Mouse (Mus musculus) CH12.LX (cell line): ENCODE results near the gene Itga9. TPM values are rescaled to one million over a fixed set of nuclear protein-coding genes. Genes with fewer than 3 reads are reported as not detected.

Experiments used
- DNase-seq: peaks from one replicate; pipeline ENCODE4 v3.0.0-alpha.2; 2013; ENCODE audit errors: extremely low read depth
- H3K27ac ChIP-seq: 2 replicates; pipeline ENCODE4 v1.5.1; 2012; ENCODE audit warnings: low read depth, mild to moderate bottlenecking, control low read depth, moderate library complexity; ENCODE audit not compliant: insufficient read depth
- H3K27me3 ChIP-seq: replicated peaks from 2 replicates; pipeline ENCODE3; 2012; ENCODE audit warnings: inconsistent platforms
- H3K36me3 ChIP-seq, 2 experiments: replicated peaks in 1 of 2; 2 replicates each; pipeline versions ENCODE3 to v1.6.1; 2012; ENCODE audit warnings: inconsistent platforms in 1 of 2, low read length in 1 of 2, mild to moderate bottlenecking in 1 of 2, mixed read lengths in 1 of 2, moderate library complexity in 1 of 2; ENCODE audit not compliant: control insufficient read depth in 1 of 2, insufficient read depth in 1 of 2
- H3K4me1 ChIP-seq, 2 experiments: 2 replicates each; pipeline ENCODE4 v1.6.1; 2012; ENCODE audit warnings: inconsistent platforms in 1 of 2, moderate library complexity in 1 of 2; ENCODE audit not compliant: insufficient read depth in 2 of 2, control insufficient read depth in 1 of 2
- H3K4me2 ChIP-seq: 2 replicates; pipeline ENCODE4 v1.6.1; 2012; ENCODE audit warnings: low read depth, mild to moderate bottlenecking, control low read depth; ENCODE audit not compliant: poor library complexity, insufficient read depth, severe bottlenecking
- H3K4me3 ChIP-seq, 3 experiments: fragments of 150-350 bp in 1 of 3; sonication (generic) in 1 of 3; replicated peaks in 1 of 3; 2 replicates each; pipeline versions ENCODE3 to v1.5.1; 2011 to 2012; ENCODE audit warnings: low read depth in 2 of 3, low read length in 2 of 3, mild to moderate bottlenecking in 2 of 3, moderate library complexity in 2 of 3, control low read depth in 1 of 3, improper control_type of control experiment in 1 of 3, inconsistent platforms in 1 of 3, mixed read lengths in 1 of 3; ENCODE audit not compliant: poor library complexity in 1 of 3
- H3K79me2 ChIP-seq: replicated peaks from 2 replicates; pipeline ENCODE4 v1.6.1; 2012; ENCODE audit warnings: mild to moderate bottlenecking, moderate library complexity; ENCODE audit not compliant: control insufficient read depth, poor library complexity, insufficient read depth, severe bottlenecking; ENCODE audit errors: extremely low read depth
- H3K9ac ChIP-seq: 2 replicates; pipeline ENCODE4 v1.6.1; 2012; ENCODE audit warnings: low read depth, mild to moderate bottlenecking, control low read depth, moderate library complexity; ENCODE audit not compliant: insufficient read depth
- H3K9me3 ChIP-seq: replicated peaks from 2 replicates; pipeline ENCODE3; 2012; ENCODE audit warnings: low read length, inconsistent platforms, mixed read lengths
- CHD1 ChIP-seq: IDR thresholded peaks from 2 replicates; pipeline ENCODE4 v1.6.1; 2012; ENCODE audit warnings: low read depth, low read length, improper control_type of control experiment, inconsistent platforms
- CHD2 ChIP-seq: IDR thresholded peaks from 2 replicates; pipeline ENCODE4 v1.6.1; 2011; ENCODE audit warnings: low read length, improper control_type of control experiment
- HCFC1 ChIP-seq: IDR thresholded peaks from 2 replicates; pipeline ENCODE4 v1.6.1; 2012; ENCODE audit warnings: low read depth, mild to moderate bottlenecking, inconsistent platforms, low read length, improper control_type of control experiment
- MAX ChIP-seq: IDR thresholded peaks from 2 replicates; pipeline ENCODE4 v1.6.1; 2011; ENCODE audit warnings: low read length, improper control_type of control experiment
- MYC ChIP-seq: IDR thresholded peaks from 2 replicates; pipeline ENCODE4 v1.6.1; 2011; ENCODE audit warnings: low read depth, mild to moderate bottlenecking, improper control_type of control experiment, low read length
- NRF1 ChIP-seq: IDR thresholded peaks from 2 replicates; pipeline ENCODE4 v1.6.1; 2014; ENCODE audit warnings: low read depth, mild to moderate bottlenecking, inconsistent platforms, low read length, improper control_type of control experiment, moderate library complexity
- RCOR1 ChIP-seq: conservative IDR thresholded peaks from 2 replicates; pipeline ENCODE4 v1.6.1; 2012; ENCODE audit warnings: low read depth, mild to moderate bottlenecking, inconsistent platforms, low read length, improper control_type of control experiment
- SIN3A ChIP-seq: IDR thresholded peaks from 2 replicates; pipeline ENCODE4 v1.6.1; 2012; ENCODE audit warnings: low read length, improper control_type of control experiment, inconsistent platforms
- UBTF ChIP-seq: IDR thresholded peaks from 2 replicates; pipeline ENCODE4 v1.6.1; 2012; ENCODE audit warnings: low read depth, mild to moderate bottlenecking, inconsistent platforms, low read length, improper control_type of control experiment, moderate library complexity
- USF1 ChIP-seq: IDR thresholded peaks from 2 replicates; pipeline ENCODE4 v1.6.1; 2014; ENCODE audit warnings: low read depth, mild to moderate bottlenecking, inconsistent platforms, low read length, improper control_type of control experiment
- USF2 ChIP-seq: conservative IDR thresholded peaks from 2 replicates; pipeline ENCODE4 v1.6.1; 2011; ENCODE audit warnings: low read depth, low read length, improper control_type of control experiment
- ZC3H11A ChIP-seq: IDR thresholded peaks from 2 replicates; pipeline ENCODE4 v1.6.1; 2012; ENCODE audit warnings: low read depth, mild to moderate bottlenecking, inconsistent platforms, low read length, improper control_type of control experiment
- ZKSCAN1 ChIP-seq: IDR thresholded peaks from 2 replicates; pipeline ENCODE4 v1.6.1; 2012; ENCODE audit warnings: low read depth, inconsistent platforms, low read length, improper control_type of control experiment, borderline replicate concordance
- ZNF384 ChIP-seq: IDR thresholded peaks from 2 replicates; pipeline ENCODE4 v1.6.1; 2012; ENCODE audit warnings: low read depth, low read length, improper control_type of control experiment, inconsistent platforms
- dilution Hi-C: fragments of 300-500 bp; cut with MboI; formaldehyde crosslinking; loops from 2 replicates; pipeline ENCODE4 v1.14.3; 2020; ENCODE audit warnings: low sequenced_read_pairs; ENCODE audit not compliant: extremely low pct_unique_long_range_greater_than_20kb, extremely low pct_ligation_motif_present
- in situ Hi-C: fragments of 300-500 bp; cut with MboI; formaldehyde crosslinking; loops from 3 replicates; pipeline ENCODE4 v1.14.3; 2019; ENCODE audit warnings: low sequenced_read_pairs, low pct_ligation_motif_present, low pct_unique_long_range_greater_than_20kb, mixed read lengths
- polyA plus RNA-seq: library from polyadenylated mRNA; unstranded; fragments of >175 nt; gene quantifications from 2 replicates; pipeline ENCODE4 v1.2.1, GENCODE M21; 2012; ENCODE audit warnings: low read depth; ENCODE audit not compliant: insufficient read length
- total RNA-seq, 2 experiments: library from RNA; depleted of rRNA; stranded (reverse); fragments of 300-350 nt in 1 of 2; fragments of >200 nt in 1 of 2; gene quantifications; 2 replicates each; pipeline ENCODE4 v1.2.3; 2012 to 2014

Itga9 gene
- total and polyA plus RNA-seq, 3 experiments = 0.19 TPM; not detected in 2

DNA sequence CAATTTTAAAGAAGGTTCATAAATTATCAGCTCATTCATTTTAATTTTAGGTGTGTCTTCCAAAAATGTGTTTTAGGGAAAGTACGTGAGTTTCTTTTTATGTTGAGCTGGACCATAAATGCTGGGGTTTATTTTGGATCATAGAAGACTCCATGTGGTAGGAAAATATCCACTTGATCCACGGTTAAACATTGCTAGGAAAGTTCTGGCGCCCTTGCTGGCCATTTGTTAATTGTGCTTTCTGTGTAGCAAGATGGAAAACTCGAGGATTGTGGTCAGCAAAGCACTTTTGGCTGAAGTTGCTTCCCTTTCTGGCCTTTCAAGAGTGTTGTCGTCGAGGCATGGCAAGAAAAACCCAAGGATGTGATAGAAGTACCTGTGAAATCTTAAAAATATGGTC is 179.3 kb downstream of the Itga9 start:
- dilution Hi-C loops (no loop called here), in situ Hi-C loops (no loop called here)

DNA sequence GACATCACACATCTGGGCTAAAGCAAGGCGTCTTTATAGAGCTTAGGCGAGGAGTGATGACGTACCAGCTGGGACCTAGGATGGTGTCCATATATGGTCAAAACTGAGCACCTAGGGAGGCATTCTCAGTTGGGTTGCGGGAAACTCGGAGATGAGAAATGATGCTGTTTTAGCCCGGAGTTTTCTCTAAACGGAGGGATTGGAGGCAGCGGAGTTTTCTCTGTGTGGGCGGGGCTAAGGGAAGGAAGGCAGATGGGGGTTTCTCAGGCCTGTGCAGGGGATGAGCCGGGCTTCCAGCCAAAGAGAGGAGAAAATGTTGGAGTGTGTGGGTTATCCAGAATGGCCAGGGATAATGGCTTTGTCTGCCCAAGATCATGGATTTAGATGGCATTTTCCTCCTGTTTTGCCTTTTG is 182.4 kb downstream of the Itga9 start:
- dilution Hi-C loops = no loop called here
- H3K4me3 ChIP-seq = no peak overlapping the region
- no peak for DNase-seq

More for the DNA sequence above, 179.3 kb downstream of the Itga9 start:
- H3K4me1 ChIP-seq = no peaks in the 10 kb centered on the region
- peaks cover 32% of the 10 kb centered on the region for H3K27me3 ChIP-seq
- H3K9me3 ChIP-seq = peaks cover 3% of the 10 kb centered on the region
- no peak overlapping the region for H3K27ac ChIP-seq
- no peaks in the 10 kb centered on the region for H3K79me2 ChIP-seq
- no peak for TF ChIP-seq RCOR1
- no peak for TF ChIP-seq UBTF
- no peak for TF ChIP-seq ZC3H11A
- no peak for TF ChIP-seq MYC
- TF ChIP-seq ZKSCAN1 = no peak
- TF ChIP-seq ZNF384 = no peak
- no peak for TF ChIP-seq SIN3A
- no peak for TF ChIP-seq NRF1
- TF ChIP-seq USF1 = no peak
- TF ChIP-seq, all 38 proteins: peak for 0
- no peak for DNase-seq
- H3K36me3 ChIP-seq = no peaks in the 10 kb centered on the region
- H3K4me2 ChIP-seq = no peak overlapping the region
- no peak overlapping the region for H3K9ac ChIP-seq
- H3K4me3 ChIP-seq = no peak overlapping the region

DNA sequence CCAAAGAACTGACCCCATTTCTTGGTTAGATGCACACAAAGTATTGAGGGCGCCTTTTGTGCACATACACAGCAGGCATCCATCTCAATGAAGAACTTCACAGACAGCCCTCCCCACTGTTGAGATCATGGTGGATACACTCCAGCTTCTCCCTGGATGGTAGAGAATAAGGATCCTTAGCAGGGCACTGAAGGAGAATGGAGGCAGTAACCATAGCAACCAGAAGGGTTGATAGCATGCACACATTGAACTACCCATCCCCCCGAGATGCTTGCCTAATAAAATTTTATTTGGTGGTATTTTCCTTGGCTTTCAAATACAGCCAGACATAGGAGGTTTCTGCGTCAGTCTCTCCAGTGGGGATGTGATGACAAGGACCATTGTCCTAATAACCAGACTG is 184.7 kb downstream of the Itga9 start:
- peaks cover 36% of the 10 kb centered on the region for H3K27me3 ChIP-seq
- H3K9ac ChIP-seq = no peak overlapping the region
- no peak overlapping the region for H3K4me3 ChIP-seq
- no peak overlapping the region for H3K27ac ChIP-seq
- dilution Hi-C loops = no loop called here
- no peaks in the 10 kb centered on the region for H3K4me1 ChIP-seq
- DNase-seq = no peak
- H3K4me2 ChIP-seq = no peak overlapping the region
- no peaks in the 10 kb centered on the region for H3K36me3 ChIP-seq
- no peaks in the 10 kb centered on the region for H3K79me2 ChIP-seq
- in situ Hi-C loops = no loop called here
- no peaks in the 10 kb centered on the region for H3K9me3 ChIP-seq
- TF ChIP-seq CHD1 (no peak), MAX (no peak)

More for the DNA sequence above, 182.4 kb downstream of the Itga9 start:
- H3K9me3 ChIP-seq = no peaks in the 10 kb centered on the region
- no peaks in the 10 kb centered on the region for H3K79me2 ChIP-seq
- no peak overlapping the region for H3K27ac ChIP-seq
- H3K36me3 ChIP-seq = no peaks in the 10 kb centered on the region
- in situ Hi-C loops = no loop called here
- H3K4me2 ChIP-seq = no peak overlapping the region
- no peaks in the 10 kb centered on the region for H3K4me1 ChIP-seq
- no peak overlapping the region for H3K9ac ChIP-seq
- peaks cover 24% of the 10 kb centered on the region for H3K27me3 ChIP-seq
- TF ChIP-seq USF1 = no peak
- no peak for TF ChIP-seq CHD2
- no peak for TF ChIP-seq HCFC1
- no peak for TF ChIP-seq NRF1
- TF ChIP-seq USF2 = no peak
